Mouse (Mus musculus): ENCODE data around the gene Zbtb4.
A peak's percentile ranks its signal among the peaks of the same experiment; 100 is the strongest.

The Zbtb4 gene

GRCm38 (mm10) chr11:69766126-69766609 lies 456 bp downstream of the Zbtb4 start:
- DNase-seq = peak; percentile 94

DNA sequence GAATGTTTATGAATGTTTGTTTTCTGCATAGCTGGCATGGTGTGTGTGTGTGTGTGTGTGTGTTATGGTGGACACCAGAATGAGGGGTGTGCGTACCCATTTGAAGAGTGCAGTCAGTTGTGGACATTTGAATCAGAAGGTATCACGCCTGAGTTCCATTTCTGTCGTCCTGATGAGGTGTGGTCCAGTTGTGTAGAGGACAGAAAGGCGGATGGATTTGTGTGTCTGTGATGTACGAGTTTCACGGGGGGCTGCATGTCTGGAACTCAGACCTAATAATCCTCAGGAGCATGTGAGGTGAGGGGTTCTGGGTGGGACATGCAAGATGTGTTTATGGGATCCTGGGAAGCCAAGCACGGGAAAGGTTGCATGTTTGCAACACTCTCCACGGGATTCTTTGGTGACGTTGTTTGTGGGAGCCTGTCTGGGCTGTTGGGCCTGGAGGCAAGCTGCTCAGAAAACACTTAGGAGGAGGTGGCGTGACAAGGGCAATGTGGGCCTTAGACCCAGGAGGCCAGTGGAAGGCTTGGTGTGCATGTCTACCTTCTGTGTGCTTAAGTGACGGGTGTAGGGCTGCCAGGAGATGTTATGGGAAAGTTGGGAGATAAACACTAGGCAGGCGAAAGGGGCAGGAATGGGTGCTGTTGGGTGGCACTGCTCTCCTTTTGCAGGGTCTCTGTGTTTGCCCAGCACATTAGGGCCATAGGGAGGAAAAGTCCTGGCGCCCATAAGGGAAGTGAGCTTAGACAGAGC lies 1.3 kb downstream of the Zbtb4 start:
- no peak for DNase-seq

GRCm38 (mm10) chr11:69767625-69767909 lies 1.9 kb downstream of the Zbtb4 start:
- DNase-seq = no peak

GRCm38 (mm10) chr11:69774961-69775360 lies 9.2 kb downstream of the Zbtb4 start:
- no peak for DNase-seq

- DNase-seq = no peak
Observed at GRCm38 (mm10) chr11:69775716-69776115, 10.0 kb downstream of the Zbtb4 start.

GRCm38 (mm10) chr11:69776488-69776887 lies 10.8 kb downstream of the Zbtb4 start:
- DNase-seq = no peak

- DNase-seq = no peak
Observed at GRCm38 (mm10) chr11:69777504-69778257, 12.0 kb downstream of the Zbtb4 start.

DNA sequence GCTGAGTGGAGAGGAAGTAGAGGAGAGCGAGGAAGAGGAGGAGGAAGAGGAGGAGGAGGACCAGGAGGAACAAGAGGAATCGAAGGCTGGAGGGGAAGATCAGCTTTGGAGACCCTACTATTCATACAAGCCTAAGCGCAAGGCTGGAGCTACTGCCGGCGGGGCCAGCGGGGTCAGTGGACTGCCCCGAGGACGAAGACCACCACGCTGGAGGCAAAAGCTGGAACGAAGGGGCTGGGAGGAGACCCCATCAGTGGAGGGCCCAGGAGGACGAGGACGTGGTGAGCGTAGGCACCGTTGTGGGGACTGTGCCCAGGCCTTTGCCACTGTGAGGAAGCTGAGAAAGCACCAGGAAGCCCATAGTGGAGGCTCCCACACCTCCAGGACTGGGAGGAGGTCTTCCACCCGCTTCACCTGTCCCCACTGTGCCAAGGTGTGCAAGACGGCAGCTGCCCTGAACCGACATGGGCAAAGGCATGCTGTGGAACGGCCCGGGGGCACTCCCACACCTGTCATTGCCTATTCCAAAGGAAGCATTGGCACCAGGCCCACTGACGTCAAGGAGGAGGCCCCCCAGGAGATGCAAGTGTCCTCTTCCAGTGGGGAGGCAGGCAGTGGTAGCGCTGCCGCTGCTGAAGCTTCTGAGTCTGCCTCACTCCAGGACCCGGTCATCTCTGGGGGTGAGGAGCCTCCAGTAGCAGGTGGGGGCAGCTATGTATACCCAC lies 12.7 kb downstream of the Zbtb4 start:
- no peak for DNase-seq

DNA sequence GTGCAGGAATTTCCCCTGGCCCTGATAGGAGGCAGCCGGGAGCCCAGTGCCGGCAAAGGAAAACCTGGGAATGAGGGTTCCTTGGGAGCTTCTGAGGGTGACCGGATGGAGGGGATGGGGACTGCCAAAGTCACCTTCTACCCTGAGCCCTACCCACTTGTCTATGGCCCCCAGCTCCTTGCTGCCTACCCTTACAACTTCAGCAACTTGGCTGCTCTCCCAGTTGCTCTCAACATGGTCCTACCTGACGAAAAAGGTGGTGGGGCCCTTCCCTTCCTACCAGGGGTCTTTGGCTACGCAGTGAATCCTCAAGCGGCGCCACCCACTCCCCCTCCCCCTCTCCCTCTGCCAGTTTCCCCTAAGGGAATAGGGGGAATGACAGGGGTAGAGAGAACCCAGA lies 13.3 kb downstream of the Zbtb4 start:
- no peak for DNase-seq

DNA sequence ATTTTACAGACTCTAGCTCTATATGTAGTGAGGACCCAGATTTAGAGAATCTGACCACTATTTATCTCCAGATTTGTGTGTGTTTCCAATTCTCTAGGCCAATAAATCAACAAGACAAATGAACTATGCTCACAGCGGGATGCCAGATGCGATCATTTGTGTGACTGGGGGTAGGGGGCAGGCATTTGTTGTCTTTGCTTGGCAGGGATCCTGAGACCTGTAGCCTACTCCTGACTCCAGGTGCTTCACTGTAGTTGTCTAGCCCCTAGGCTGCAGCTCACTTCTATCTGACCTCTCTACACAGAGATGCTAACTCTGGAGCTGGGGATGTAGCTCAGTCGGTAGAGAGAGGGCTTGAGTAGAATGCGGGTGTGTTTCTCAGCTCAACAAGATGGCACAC lies 16.1 kb downstream of the Zbtb4 start:
- no peak for DNase-seq

DNA sequence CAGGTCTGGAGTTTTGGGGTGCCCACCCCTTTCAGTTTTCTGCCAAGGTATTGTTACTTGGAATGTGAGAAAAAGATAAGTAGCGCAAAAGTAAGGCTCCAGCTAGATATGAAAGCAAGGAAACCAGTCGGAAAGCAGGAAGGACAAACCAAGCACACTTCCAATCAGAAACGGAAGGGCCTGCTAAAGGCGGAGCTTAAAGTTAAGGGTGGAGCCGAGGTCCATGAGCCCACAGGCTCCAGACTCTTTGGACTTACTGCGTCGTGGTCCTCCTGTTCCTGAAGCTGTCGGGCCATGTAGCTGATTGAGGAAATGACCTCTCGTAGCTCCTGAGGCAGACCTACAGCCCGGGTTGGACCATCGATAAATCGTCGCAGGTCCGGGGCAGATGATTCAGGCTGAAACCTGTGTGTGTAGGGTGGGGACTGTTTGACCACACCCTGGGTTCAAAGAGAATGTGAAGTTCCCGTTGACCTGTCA lies 19.1 kb downstream of the Zbtb4 start:
- no peak for DNase-seq

DNA sequence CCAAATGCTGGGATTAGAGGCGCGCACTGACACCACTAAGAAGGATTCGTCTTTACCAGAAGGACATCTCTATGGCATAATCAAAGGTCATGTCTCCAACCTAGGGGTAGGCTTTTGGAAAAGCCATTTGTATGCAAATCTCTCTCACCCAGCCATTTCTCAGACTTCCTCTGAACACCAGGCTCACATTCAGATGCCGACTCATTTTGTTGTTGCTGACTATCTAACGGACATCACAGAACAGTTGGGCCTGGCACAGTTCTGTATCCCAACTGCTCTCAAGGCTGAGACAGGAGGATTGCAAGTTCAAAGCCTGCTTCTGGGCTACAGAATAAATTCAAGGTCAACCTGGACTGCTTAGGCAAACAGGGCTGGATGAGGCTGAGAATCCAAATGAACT lies 21.6 kb downstream of the Zbtb4 start:
- no peak for DNase-seq

- DNase-seq = no peak
Observed at GRCm38 (mm10) chr11:69789431-69789830, 23.7 kb downstream of the Zbtb4 start.

GRCm38 (mm10) chr11:69791420-69791819 lies 25.7 kb downstream of the Zbtb4 start:
- DNase-seq = no peak

- DNase-seq = no peak
Observed at GRCm38 (mm10) chr11:69793429-69793828, 27.7 kb downstream of the Zbtb4 start.

DNA sequence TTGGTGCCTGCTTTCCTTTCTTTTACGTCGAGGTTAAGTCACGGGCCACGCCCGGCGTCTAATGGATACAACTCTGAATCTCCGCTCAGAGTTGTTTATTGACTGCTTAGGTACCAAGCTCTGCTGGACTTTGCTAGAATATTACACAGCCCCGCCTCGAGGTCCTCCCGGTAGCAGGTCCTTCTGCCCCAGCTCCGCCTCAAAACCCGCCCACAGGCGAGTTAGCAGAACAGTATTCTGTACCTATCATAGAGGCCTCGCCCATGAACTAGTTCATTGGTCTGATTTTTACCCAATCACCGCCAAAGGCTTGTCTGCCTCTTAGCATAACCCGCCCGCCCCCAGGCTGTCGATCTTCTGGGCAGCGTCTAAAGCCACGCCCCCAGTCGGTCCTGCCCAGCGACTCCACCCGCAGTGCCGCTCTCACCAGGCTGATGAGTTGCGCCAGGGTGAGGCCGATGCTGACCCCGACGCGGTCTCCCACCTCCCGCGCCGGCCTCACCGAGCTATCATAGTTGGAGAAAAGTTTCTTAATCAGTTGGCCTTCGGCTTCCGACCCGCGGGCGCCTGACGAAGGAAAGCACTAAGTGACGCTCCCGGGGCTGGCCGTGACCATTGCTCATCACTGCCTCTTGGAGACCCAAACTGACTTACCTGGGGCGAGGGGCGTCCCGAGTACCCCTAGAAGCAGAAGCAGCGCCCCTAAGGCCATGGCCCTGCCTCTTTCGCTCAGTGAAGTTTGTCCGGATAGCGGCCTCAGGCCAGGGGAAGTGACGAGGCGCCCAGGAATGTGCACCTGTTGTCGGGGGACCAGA lies 29.7 kb downstream of the Zbtb4 start, which contains the start of gene Chrnb1:
Gene Chrnb1, minus strand, starts transcription at position 776 of the 815 bp plus-strand sequence.
- DNase-seq = peak; percentile 94

GRCm38 (mm10) chr11:69795983-69796435 lies 30.3 kb downstream of the Zbtb4 start:
- DNase-seq = no peak

GRCm38 (mm10) chr11:69797924-69798323 lies 32.2 kb downstream of the Zbtb4 start:
- no peak for DNase-seq

GRCm38 (mm10) chr11:69799394-69800137 lies 33.9 kb downstream of the Zbtb4 start:
- DNase-seq = no peak

DNA sequence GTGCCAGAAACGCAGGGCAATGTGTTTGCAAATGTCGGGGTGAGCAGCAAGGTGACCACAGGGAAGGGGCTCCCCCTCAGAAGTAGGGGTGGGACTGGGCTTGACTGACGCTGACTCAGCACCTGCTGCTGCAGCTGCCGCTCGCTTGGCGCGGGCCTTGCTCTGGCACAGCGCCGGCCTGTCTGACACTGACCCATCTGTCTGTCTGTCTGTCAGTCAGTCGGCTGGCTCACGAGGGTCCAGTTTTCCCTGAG lies 34.4 kb downstream of the Zbtb4 start:
- DNase-seq = no peak

DNA sequence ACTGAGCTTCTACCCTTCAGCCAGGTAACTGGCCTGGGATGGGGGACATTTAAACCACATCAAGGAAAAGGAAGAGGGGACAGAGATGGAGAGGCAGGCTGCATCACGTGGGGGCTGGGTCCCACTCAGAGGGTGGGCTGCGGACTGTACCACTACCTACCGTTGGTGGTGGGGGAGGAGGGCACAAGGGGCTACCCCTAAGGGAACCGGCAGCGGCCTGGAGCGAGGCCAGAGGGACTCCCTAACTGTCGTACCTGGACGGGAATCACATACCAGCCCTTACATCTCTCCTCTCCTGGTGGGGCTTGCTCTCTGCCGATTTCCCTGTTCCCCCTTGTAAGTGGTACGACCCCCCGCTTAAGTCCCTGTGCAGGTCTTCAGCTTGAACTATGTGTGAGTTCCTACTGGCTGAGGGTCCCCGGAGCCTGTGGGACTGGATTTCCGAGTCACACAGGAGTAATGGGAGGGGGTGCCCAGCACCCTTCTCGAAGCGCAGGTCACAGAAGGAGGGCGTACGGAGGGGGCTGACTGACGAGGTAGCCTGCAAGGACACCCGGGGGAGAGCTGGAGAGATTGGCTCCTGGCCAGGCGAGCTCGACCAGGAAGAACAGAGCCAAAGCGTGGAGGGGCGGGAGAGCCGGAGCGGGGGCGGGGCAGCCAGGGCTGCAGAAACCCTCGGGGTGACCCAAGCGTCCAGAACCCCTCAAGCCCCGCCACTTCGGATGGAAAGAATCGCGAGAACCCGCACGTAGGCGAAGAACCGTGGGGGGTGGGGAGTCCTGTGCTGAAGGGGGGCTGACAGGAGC lies 34.9 kb downstream of the Zbtb4 start:
- peak; percentile 11 for DNase-seq
